Mouse (Mus musculus) forebrain, embryonic 12.5 days (tissue): ENCODE measurements around the gene Shc2. TPM values are rescaled to one million over a fixed set of nuclear protein-coding genes. Genes with fewer than 3 reads are reported as not detected.

ENCODE experiments used
- ATAC-seq: fragments of 200-750 bp; cut with Nextera tagmentation; 2 replicates; pipeline ENCODE4 v1.8.0; 2017; ENCODE audit warnings: moderate TSS enrichment; ENCODE audit not compliant: low FRiP score
- H3K27ac ChIP-seq: fragments of 300-500 bp; sonication (generic); 2 replicates; pipeline ENCODE4 v1.5.1; 2016; ENCODE audit warnings: mild to moderate bottlenecking
- H3K27me3 ChIP-seq: fragments of 300-500 bp; sonication (generic); 2 replicates; pipeline ENCODE4 v1.6.1; 2016; ENCODE audit warnings: mild to moderate bottlenecking
- H3K36me3 ChIP-seq: fragments of 300-500 bp; sonication (generic); replicated peaks from 2 replicates; pipeline ENCODE4 v1.6.1; 2016; ENCODE audit warnings: mild to moderate bottlenecking
- H3K4me1 ChIP-seq: fragments of 300-500 bp; sonication (generic); 2 replicates; pipeline ENCODE4 v1.6.1; 2016
- H3K4me2 ChIP-seq: fragments of 300-500 bp; sonication (generic); 2 replicates; pipeline ENCODE4 v1.6.1; 2016; ENCODE audit warnings: mild to moderate bottlenecking, moderate library complexity
- H3K4me3 ChIP-seq: fragments of 300-500 bp; sonication (generic); replicated peaks from 2 replicates; pipeline ENCODE4 v1.5.1; 2016; ENCODE audit warnings: mild to moderate bottlenecking
- H3K9ac ChIP-seq: fragments of 300-500 bp; sonication (generic); 2 replicates; pipeline ENCODE4 v1.6.1; 2016; ENCODE audit warnings: mild to moderate bottlenecking
- H3K9me3 ChIP-seq: fragments of 300-500 bp; sonication (generic); 2 replicates; pipeline ENCODE4 v1.6.1; 2016
- WGBS: fragments of 180-500 bp; shearing (Covaris S2); methylation state at CpG from one replicate; pipeline ENCODE4 v1.1.7; 2016; 5-methylcytosine and 5-hydroxymethylcytosine counted together
- polyA plus RNA-seq: library from polyadenylated mRNA; unstranded; fragments of >200 nt; fragmentation: Nextera tagmentation; extraction: Ambion mirVana; gene quantifications from 2 replicates; pipeline ENCODE4 v1.2.1, GENCODE M21; 2016

The Shc2 gene
- polyA plus RNA-seq, 1 experiment from 2014 or later: 12.7 TPM

GRCm38 (mm10) chr10:79675346-79676035, 37.8 kb upstream of the Shc2 start:
- H3K27me3 ChIP-seq: 0 out of 2 replicates have a peak, but pooled peaks cover 3% of the 10 kb centered on the region
- no peak overlapping the region for H3K4me3 ChIP-seq
- H3K4me2 ChIP-seq: no peak overlapping the region
- peaks cover 13% of the 10 kb centered on the region for H3K4me1 ChIP-seq
- no peak overlapping the region for H3K27ac ChIP-seq
- no peak overlapping the region for H3K9ac ChIP-seq
- peaks cover 24% of the 10 kb centered on the region for H3K36me3 ChIP-seq
- H3K9me3 ChIP-seq: no peaks in the 10 kb centered on the region
- no peak for ATAC-seq
- 56% methylated on average over 44 of the region's 44 CpGs for WGBS

DNA sequence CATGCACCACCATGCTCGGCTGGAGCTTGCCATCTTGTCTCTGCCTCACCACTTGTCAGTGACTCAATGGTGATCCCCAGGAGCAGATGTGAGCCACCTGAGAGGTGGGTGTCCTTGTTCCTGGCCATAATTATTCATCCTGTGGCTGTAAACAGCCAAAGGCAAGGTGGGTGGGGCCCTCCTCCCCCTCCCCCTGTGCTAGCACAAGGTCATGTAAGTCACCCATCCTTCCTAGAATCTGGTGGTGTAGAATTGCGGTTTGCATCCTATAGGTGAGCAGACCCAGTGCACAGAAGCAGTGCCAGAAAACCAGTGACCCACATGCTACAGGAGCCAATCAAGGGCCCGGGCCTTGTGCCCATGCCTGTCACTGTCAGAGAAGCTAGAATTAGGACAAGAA, 35.3 kb upstream of the Shc2 start:
- H3K4me1 ChIP-seq: peaks cover 24% of the 10 kb centered on the region
- no peak overlapping the region for H3K4me3 ChIP-seq
- H3K27ac ChIP-seq: no peak overlapping the region
- WGBS: 93% methylated on average over 3 of the region's 3 CpGs
- H3K9ac ChIP-seq: no peak overlapping the region
- no peaks in the 10 kb centered on the region for H3K27me3 ChIP-seq
- no peak overlapping the region for H3K4me2 ChIP-seq
- H3K9me3 ChIP-seq: no peaks in the 10 kb centered on the region
- no peak for ATAC-seq
- peaks cover 24% of the 10 kb centered on the region for H3K36me3 ChIP-seq

- Histone ChIP-seq H3K27me3 (no peaks in the 10 kb centered on the region), H3K4me2 (no peak overlapping the region), H3K4me1 (peaks cover 25% of the 10 kb centered on the region), H3K4me3 (no peak overlapping the region), H3K9ac (no peak overlapping the region), H3K36me3 (peaks cover 24% of the 10 kb centered on the region), H3K9me3 (no peaks in the 10 kb centered on the region), H3K27ac (no peak overlapping the region)
- WGBS: 65% methylated on average over 3 of the region's 3 CpGs
- no peak for ATAC-seq
Observed at GRCm38 (mm10) chr10:79672088-79672455, 34.4 kb upstream of the Shc2 start.

DNA sequence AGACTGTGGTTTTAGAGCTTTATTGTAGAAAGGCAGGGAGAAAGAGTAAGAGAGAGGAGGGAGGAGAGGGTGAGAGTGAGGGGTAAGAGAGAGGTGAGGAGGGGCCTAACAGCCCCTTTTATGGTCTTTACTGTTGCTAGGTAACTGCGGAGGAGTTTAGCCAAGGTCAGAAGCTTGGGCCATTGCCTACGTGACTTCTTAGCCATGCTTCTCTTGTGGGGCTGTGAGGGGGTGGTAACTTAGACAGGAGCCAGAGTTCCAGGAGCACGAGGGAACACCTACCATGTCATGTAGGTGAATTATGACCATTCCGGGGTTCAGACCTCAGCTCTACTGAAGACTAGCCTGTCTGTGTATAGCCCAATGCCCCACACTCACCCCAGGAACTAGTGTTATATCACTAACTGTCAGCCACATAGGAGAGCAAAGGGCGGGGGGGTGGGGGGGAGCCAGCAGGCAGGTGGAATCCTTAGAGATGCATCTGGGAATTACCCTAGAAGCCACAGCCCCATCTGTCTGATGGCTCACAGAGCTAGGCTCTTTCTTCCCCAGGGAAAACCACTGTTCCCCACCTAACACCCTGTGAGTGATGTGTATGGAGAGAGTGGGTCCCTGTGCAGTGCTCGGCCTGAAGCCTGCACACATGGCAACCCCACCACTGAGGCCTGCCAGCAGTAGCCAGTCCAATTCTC, 33.8 kb upstream of the Shc2 start:
- peaks cover 24% of the 10 kb centered on the region for H3K36me3 ChIP-seq
- H3K9ac ChIP-seq: 0 out of 2 replicates have a peak overlapping the region, but pooled peaks have one; percentile 25
- H3K4me3 ChIP-seq: no peak overlapping the region
- H3K4me1 ChIP-seq: peaks cover 25% of the 10 kb centered on the region
- WGBS: 73% methylated on average over 6 of the region's 6 CpGs
- no peak overlapping the region for H3K27ac ChIP-seq
- H3K27me3 ChIP-seq: no peaks in the 10 kb centered on the region
- H3K4me2 ChIP-seq: peak overlapping the region; percentile 88; the same call in 1 of the 2 replicates
- H3K9me3 ChIP-seq: no peaks in the 10 kb centered on the region
- ATAC-seq: no peak

GRCm38 (mm10) chr10:79670071-79670888, 32.6 kb upstream of the Shc2 start:
- H3K27ac ChIP-seq: peak overlapping the region; percentile 96
- H3K4me1 ChIP-seq: peaks cover 25% of the 10 kb centered on the region
- peak; percentile 21; the same call in 1 of the 2 replicates for ATAC-seq
- H3K27me3 ChIP-seq: no peaks in the 10 kb centered on the region
- WGBS: 35% methylated on average over 15 of the region's 15 CpGs
- peak overlapping the region; percentile 83 for H3K9ac ChIP-seq
- peak overlapping the region; percentile 88 for H3K4me2 ChIP-seq
- H3K9me3 ChIP-seq: no peaks in the 10 kb centered on the region
- H3K4me3 ChIP-seq: peak overlapping the region; percentile 98
- H3K36me3 ChIP-seq: peaks cover 15% of the 10 kb centered on the region

GRCm38 (mm10) chr10:79669576-79670057, 31.9 kb upstream of the Shc2 start:
- under 1% methylated on average over 47 of the region's 47 CpGs for WGBS
- Histone ChIP-seq H3K4me3 (peak overlapping the region; percentile 98), H3K27ac (peak overlapping the region; percentile 96), H3K9ac (peak overlapping the region; percentile 83), H3K4me2 (peak overlapping the region; percentile 88), H3K4me1 (peaks cover 25% of the 10 kb centered on the region), H3K27me3 (no peaks in the 10 kb centered on the region), H3K9me3 (no peaks in the 10 kb centered on the region), H3K36me3 (peaks cover 13% of the 10 kb centered on the region)
- peak; percentile 73 for ATAC-seq

GRCm38 (mm10) chr10:79668771-79669575, 31.3 kb upstream of the Shc2 start, which contains the start of gene Tpgs1:
TSS of gene Tpgs1 (plus strand) at chr10:79669369.
- peak; percentile 85 for ATAC-seq
- Histone ChIP-seq H3K4me3 (peak within 1 kb of the TSS; percentile 98), H3K27me3 (no peaks in the 10 kb centered on the region), H3K4me2 (peak within 1 kb of the TSS; percentile 88), H3K9me3 (no peaks in the 10 kb centered on the region), H3K4me1 (peaks cover 29% of the 10 kb centered on the region), H3K27ac (peak within 1 kb of the TSS; percentile 96), H3K36me3 (peaks cover 11% of the 10 kb centered on the region), H3K9ac (peak within 1 kb of the TSS; percentile 83)
- WGBS: under 1% methylated on average over 45 of the region's 45 CpGs

GRCm38 (mm10) chr10:79668076-79668475, 30.4 kb upstream of the Shc2 start:
- H3K4me2 ChIP-seq: no peak overlapping the region
- 85% methylated on average over 5 of the region's 5 CpGs for WGBS
- H3K27ac ChIP-seq: no peak overlapping the region; the same call in 1 of the 2 replicates

DNA sequence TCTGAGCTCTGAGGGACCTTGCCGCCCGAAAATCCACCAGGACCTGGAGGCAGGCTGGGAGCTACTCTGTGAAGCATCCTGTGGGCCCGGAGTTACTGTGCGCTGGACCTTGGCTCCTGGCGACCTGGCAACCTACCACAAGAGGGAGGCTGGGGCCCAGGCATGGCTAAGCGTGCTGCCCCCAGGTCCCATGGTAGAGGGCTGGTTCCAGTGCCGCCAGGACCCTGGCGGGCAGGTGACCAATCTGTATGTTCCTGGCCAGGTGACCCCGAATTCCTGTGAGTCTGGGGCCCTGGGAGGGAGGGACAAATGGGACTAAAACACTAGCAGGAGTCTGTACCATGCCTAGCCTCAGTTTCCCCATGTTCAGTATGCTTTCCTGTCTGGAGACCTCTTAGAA, 28.8 kb upstream of the Shc2 start:
- Histone ChIP-seq H3K36me3 (no peaks in the 10 kb centered on the region), H3K9me3 (no peaks in the 10 kb centered on the region), H3K27me3 (no peaks in the 10 kb centered on the region), H3K9ac (no peak overlapping the region), H3K4me3 (no peak overlapping the region), H3K4me2 (no peak overlapping the region), H3K27ac (no peak overlapping the region), H3K4me1 (peaks cover 26% of the 10 kb centered on the region)
- ATAC-seq: no peak
- 76% methylated on average over 9 of the region's 9 CpGs for WGBS

More at GRCm38 (mm10) chr10:79668076-79668475, 30.4 kb upstream of the Shc2 start:
- H3K9ac ChIP-seq: 0 out of 2 replicates have a peak overlapping the region, but pooled peaks have one; percentile 83
- no peak for ATAC-seq
- H3K4me3 ChIP-seq: no peak overlapping the region
- H3K9me3 ChIP-seq: no peaks in the 10 kb centered on the region
- peaks cover 29% of the 10 kb centered on the region for H3K4me1 ChIP-seq
- peaks cover 5% of the 10 kb centered on the region; the same call in 1 of the 2 replicates for H3K36me3 ChIP-seq
- no peaks in the 10 kb centered on the region for H3K27me3 ChIP-seq

- Histone ChIP-seq H3K27ac (no peak overlapping the region), H3K9ac (no peak overlapping the region), H3K27me3 (no peaks in the 10 kb centered on the region), H3K4me3 (no peak overlapping the region), H3K4me2 (no peak overlapping the region), H3K36me3 (no peaks in the 10 kb centered on the region), H3K9me3 (no peaks in the 10 kb centered on the region), H3K4me1 (peaks cover 12% of the 10 kb centered on the region)
- no peak for ATAC-seq
- WGBS: 79% methylated on average over 8 of the region's 8 CpGs
Observed at GRCm38 (mm10) chr10:79665051-79665450, 27.3 kb upstream of the Shc2 start.

DNA sequence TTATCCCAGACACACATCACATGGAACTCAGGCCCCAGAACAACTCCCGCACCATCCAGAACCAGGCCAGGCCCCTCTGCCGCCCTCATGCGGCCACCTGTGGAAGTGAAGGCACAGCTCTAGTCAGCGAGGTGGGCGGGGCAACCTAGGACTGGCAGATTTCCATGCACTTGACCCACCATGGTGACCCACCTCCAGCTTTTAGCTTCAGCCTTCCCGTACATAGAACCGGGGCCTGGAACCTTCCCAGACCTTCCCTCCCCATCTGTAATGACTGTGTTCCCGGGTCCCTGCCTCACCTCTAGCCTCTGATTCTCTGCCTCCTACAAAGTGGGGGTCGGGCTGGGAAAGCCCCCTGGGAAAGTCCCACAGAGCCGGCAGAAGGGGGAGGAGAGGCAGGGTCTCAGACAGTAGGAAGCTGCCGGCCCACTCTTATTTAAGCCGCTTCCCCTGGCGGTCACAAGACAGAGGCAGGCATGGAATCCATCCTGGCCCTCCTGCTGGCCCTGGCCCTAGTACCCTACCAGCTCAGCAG, 26.5 kb upstream of the Shc2 start, which contains the start of gene Madcam1:
Gene Madcam1 (plus strand): TSS at position 429 of the 535 bp plus-strand sequence.
- no peaks in the 10 kb centered on the region for H3K27me3 ChIP-seq
- 0 out of 2 replicates have a peak within 1 kb of the TSS, but pooled peaks have one; percentile 13 for H3K9ac ChIP-seq
- H3K9me3 ChIP-seq: no peaks in the 10 kb centered on the region
- no peaks in the 10 kb centered on the region for H3K36me3 ChIP-seq
- no peak within 1 kb of the TSS for H3K4me3 ChIP-seq
- H3K4me1 ChIP-seq: peaks cover 10% of the 10 kb centered on the region
- H3K4me2 ChIP-seq: no peak within 1 kb of the TSS
- WGBS: 9% methylated on average over 13 of the region's 13 CpGs
- peak; percentile 9; the same call in 1 of the 2 replicates for ATAC-seq
- no peak within 1 kb of the TSS for H3K27ac ChIP-seq
